Mouse (Mus musculus) v-Abl transformed pro-B cells (cell line): ENCODE data around the gene Calr4.

Source experiments
- in situ Hi-C, 2 experiments: fragments of 400-800 bp; cut with MboI; formaldehyde crosslinking; loops; one replicate each; pipeline ENCODE4 v1.15.1; 2025; ENCODE audit not compliant: unreplicated experiment in 2 of 2

Calr4 gene

DNA sequence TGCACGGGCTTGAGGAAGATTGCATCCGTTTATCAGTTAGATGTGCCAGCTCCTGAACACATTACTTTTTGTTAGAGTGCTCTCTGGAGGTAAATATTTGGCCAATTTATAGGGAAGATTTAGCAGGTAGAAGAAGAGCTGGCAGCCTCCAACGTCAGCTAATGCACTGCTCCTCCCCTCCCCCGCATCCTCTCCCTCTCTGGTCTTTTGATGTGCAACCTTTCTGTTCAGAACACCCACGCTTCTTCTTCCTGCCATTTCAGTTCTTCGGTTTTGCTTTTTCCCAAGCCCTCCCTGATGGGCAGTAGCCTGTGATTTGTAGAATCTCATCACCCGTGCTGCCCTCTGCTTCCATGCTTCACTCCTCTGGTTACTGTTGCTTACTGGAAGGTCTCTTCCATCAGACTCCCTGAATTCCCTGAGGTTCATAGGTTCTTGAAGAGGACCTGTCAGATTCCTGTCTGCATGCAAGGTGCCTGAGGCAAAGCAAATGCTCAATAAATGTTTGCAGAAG is 4.5 kb upstream of the Calr4 start:
- in situ Hi-C loops = loop anchor here in 1 of 2 experiments (25.0 kb wide), 1 partner anchor 782 kb away; no protein-coding TSS in a partner anchor

DNA sequence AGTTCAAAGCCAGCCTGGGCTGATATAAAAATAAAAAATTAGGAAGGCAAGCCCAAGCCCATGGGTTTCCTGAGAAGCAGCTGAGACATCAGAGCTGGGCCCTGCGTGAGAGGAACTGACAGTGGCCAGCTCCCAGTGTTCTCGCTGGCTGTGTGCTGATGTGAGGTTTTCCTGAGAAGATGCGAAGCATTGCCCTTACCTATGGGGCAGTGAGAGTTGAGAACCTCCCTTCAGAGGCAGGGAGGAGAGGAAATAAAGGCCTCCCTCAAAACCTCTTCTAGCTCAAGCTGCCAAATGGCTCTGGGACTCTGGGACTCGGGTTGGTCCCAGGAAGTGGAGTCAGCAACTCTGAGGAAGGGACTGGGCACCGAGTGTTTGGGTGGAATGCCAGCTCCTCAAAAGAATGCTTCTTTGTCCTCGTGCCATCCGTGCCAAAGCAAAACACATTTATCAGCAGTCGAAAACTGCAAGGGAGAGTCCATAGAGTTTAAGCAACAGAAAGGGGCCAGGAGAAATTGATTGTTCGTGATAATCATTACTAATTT is 593 bp downstream of the Calr4 start:
- in situ Hi-C loops = loop anchor here in 1 of 2 experiments (25.0 kb wide), 1 partner anchor 777 kb away; no protein-coding TSS in a partner anchor

DNA sequence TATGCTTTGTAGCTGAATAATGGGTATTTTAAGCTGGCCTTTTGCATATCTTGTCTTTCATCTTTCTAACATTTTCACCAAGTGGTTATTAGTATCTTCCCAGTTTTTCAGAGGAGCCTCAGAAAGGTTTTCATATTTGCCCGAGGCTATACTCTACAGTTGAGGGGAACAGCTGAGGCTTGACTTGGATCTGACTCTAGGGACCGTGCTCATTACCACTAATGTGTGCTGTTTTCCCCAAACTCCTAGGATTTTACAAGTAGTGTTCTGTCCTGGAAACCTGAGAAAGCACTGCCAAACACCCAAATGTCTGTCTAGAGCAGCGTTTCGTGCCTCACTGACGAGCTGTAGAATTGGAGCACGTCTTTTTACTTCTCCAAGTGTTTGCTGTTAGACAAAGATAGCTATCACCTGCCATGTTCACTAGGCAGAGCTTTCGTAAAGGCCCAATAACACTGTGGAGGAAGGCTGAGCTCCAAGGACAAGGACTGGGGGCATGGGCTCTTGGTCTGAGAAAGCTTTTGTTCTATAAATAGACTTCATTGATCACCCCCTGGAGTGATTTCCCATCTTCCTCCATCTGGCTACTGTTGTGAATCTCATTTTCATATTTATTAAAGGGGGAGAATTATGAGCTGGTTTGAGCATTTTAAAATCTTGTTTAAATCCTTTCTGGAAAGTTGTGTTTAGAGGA is 2.0 kb downstream of the Calr4 start:
- in situ Hi-C loops = loop anchor here in 1 of 2 experiments (25.0 kb wide), 1 partner anchor 776 kb away; no protein-coding TSS in a partner anchor

GRCm38 (mm10) chr4:109238428-109239268 is 4.4 kb downstream of the Calr4 start:
- in situ Hi-C loops = loop anchor here in 1 of 2 experiments (25.0 kb wide), 1 partner anchor 774 kb away; no protein-coding TSS in a partner anchor

DNA sequence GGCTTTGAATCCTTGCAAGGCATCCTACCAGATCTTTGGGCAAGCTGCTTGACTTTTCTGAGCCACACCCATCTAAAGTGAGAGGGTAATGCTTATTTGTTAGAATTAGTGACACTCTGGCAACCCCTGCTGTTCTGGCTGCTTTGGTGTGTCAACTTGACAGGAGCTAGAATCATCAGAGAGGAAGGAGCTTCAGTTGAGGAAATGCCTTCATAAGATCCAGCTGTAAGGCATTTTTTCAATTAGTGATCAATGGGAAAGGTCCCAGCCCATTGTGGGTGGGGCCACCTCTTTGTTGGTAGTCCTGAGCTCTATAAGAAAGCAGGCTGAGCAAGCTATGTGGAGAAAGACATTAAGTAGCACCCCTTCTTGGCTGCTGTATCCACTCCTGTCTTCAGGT is 6.9 kb downstream of the Calr4 start:
- in situ Hi-C loops = loop anchor here in 1 of 2 experiments (25.0 kb wide), 1 partner anchor 771 kb away; no protein-coding TSS in a partner anchor

DNA sequence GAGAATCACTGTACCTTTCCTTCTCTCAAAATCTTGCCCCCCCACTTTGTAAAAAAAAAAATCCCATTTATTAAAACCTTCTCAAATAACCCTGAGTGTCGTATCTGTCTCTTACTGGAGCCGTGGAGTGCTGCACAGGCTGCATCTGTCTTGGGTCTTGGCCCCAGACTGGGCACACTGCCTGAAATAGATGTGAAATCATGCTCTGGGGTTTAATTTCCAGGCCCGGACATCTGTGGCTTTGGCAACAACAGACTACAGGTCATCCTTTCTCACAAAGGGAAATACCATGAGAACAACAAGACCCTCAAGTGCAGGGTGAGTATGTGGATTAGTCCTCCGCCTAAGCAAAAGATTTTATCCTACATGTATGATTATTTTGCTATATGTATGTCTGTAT is 7.6 kb downstream of the Calr4 start:
- in situ Hi-C loops = loop anchor here in 1 of 2 experiments (25.0 kb wide), 1 partner anchor 770 kb away; no protein-coding TSS in a partner anchor

DNA sequence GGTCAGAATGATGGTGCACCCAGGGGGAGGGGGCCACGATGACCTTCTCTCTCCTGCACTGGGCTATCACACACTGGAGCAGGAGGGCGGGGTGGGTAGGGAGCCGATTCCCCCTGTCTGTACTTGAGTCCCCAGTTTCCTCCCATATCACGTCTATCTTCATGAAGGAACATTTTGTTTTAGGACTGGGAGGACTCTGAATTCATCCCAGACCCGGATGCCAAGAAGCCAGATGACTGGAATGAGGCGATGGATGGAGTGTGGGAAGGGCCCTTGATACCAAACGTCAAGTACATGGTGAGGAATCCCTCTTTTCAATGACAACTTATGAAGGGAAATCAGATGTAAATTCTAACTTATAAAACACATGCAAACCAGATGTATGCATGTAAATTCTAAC is 10.2 kb downstream of the Calr4 start:
- in situ Hi-C loops = loop anchor here in 1 of 2 experiments (25.0 kb wide), 1 partner anchor 768 kb away; no protein-coding TSS in a partner anchor

DNA sequence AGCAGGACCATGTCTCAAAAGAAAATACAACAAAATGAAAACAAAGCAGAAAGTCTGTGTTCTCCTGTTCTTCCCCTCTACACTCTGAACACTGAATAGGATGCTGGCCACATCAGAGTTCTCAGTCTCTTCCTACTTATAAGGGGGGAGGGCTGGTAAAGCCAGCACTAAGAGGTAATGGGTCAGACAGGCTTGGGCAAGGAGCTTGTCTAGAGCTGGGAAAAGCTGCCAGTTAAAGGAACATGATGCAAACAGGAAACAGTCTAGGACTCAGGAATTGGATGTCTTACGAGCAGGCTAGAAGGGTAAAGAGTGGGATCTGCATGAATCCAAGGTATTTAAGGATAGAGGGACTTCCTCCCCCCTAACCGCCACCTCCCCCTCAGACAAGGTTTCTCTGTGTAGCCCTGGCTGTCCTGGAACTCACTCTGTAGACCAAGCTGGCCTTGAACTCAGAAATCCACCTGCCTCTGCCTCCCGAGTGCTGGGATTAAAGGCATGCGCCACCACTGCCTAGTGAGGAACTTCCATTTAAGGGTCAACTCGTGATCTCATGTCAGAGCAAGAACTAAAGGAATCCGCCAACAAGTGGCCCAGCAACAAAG is 10.8 kb downstream of the Calr4 start:
- in situ Hi-C loops = loop anchor here (5.0 to 25.0 kb wide), 2 partner anchors 182 to 767 kb away; no protein-coding TSS in a partner anchor

DNA sequence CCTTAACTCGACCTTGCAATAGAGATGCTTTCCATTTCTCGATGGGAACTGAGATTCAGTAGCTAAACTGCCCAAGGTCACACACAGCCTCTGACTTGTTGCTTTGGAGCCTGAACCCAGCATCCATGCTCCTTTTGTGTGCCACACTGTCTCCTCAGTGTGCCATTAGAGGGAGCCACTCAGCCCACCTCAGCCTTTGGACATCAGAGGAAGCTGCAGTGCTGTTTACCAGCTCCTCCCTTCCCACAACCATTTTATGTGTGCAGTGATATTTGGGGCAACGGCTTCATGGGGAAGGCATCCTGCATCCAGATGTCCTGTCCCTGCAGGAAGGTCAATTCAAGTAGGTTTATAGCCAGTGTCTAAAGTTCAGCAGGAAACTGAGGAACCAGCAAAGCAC is 17.3 kb downstream of the Calr4 start:
- in situ Hi-C loops = loop anchor here in 1 of 2 experiments (5.0 kb wide), 1 partner anchor 181 kb away; no protein-coding TSS in a partner anchor

GRCm38 (mm10) chr4:109252199-109252598 is 17.9 kb downstream of the Calr4 start:
- in situ Hi-C loops = loop anchor here in 1 of 2 experiments (5.0 kb wide), 1 partner anchor 180 kb away; no protein-coding TSS in a partner anchor

- in situ Hi-C loops = loop anchor here in 1 of 2 experiments (5.0 kb wide), 1 partner anchor 179 kb away; no protein-coding TSS in a partner anchor
These were observed 19.4 kb downstream of the Calr4 start for GRCm38 (mm10) chr4:109253664-109254151.

- in situ Hi-C loops = loop anchor here in 1 of 2 experiments (5.0 kb wide), 1 partner anchor 178 kb away; no protein-coding TSS in a partner anchor
These were observed 20.2 kb downstream of the Calr4 start for GRCm38 (mm10) chr4:109254511-109254910.

- in situ Hi-C loops = no loop called here
These were observed 21.0 kb downstream of the Calr4 start for GRCm38 (mm10) chr4:109255321-109255720.

GRCm38 (mm10) chr4:109255727-109256417 is 21.6 kb downstream of the Calr4 start:
- in situ Hi-C loops = no loop called here

DNA sequence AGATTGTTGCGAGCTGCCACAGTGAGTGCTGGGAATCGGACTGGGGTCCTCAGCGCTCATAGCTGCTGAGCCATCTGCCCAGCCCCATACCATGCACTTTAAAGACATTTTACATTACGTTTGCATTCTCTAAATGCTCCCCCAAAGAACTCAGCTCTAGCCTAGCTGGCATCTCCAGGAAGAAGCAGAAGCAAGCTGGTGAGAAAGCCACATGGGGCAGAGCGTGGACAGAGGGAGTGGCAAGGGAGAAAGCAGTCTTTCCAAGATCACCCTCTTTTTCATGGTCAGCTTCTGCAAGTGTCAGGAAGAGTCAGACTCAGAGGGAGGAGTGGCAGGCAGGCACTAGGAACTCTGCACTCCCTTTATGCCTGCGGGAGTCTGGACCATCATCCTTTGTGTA is 22.5 kb downstream of the Calr4 start:
- in situ Hi-C loops = no loop called here

GRCm38 (mm10) chr4:109257639-109258038 is 23.4 kb downstream of the Calr4 start:
- in situ Hi-C loops = no loop called here

- in situ Hi-C loops = no loop called here
These were observed 27.8 kb downstream of the Calr4 start for GRCm38 (mm10) chr4:109262068-109262467.

DNA sequence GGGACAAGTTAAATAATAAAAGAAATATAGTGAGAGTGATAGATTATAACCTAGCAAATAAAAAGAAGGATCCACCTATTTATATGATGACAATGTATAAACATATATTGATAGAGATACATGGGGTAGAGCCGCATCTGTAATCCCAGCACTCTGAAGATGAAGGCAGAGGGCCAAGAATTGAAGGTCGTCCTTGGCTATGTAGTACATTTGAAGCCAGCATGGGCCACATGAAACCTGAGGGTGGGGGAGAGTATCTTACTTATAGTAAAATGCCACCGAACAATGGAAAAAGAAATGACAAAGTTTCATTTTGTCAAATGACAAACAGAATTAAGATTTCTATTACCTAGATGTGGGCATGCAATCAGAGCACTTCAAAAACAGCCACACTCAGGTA is 31.8 kb downstream of the Calr4 start:
- in situ Hi-C loops = no loop called here

GRCm38 (mm10) chr4:109266744-109267143 is 32.5 kb downstream of the Calr4 start:
- in situ Hi-C loops = no loop called here
